Mouse (Mus musculus): ENCODE data around the gene Cmas.

Cmas gene

DNA sequence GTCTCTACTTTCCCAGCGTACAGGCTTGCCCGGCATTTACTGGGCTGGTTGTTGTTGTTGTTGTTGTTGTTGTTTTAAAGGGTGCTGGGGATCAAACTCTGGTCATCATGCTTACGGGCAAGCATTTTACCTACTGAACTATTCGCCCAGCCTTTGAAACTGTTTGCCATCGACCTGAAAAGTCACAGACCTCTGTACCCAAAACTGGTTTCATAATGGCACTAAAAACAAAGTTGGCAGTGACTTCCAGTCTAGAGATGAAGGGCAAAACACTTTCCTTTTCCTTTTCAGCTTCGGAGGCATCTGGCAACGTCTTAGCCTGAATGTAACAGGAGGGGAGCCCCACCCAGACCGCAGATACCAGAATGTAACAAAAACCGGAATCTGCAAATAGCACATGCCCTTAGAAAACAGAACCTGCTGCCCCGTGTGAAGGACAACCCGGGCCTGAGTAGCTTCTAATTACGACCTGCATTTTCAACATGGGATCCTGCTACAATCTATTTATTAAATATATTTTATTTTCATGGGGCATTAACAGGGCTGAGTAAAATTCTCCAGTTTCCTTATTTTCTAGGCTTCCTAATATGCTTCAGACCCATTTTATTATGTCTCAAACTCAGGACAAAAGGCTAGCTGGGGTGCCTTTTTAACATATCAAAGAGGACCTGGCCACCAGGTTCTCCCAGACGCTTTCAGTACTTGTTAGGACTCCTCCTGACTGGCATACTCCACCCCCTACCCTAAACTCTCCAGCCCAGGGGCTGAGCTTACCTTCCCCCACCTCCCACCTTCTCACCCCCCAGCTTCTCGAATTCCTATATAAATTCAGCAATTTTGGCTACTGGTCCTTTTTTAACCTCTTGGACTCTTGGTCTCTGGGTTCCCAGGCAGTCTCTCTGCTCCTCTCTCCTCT is 3.9 kb upstream of the Cmas start:
- DNase-seq (ENCODE audit: low spot score): no peak

DNA sequence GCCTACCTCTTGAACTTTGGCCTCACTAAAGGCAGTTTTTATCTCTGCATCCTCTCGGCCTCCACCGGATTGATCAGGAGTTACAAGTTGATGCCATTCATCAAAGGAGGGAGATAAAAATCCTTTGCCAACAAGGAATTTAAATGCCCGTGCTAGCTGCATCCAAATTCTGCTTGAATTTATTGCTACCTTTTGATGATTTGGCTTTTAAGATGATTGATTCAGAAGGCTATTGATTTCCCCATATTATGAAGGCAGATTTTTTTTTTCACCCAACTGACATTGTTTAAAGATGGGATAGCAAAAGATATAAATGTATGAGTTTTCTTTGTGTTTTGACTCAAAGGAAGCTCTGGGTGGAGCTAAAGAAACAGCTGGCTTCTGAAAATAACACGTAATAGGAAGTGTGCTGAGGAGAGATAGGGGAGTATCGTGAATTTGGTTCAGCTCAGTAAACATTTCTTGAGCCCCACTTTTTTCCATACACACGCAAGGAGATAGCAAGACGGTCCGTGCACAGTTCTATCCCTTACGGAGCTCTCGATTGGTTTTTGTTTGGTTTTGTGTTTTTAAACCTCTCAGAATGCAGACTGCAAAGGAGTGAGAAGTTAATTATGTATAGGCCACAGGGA is 964 bp downstream of the Cmas start:
- DNase-seq (ENCODE audit: low spot score): no peak

GRCm38 (mm10) chr6:142757976-142758375 is 1.5 kb downstream of the Cmas start:
- no peak for DNase-seq (ENCODE audit: low spot score)

DNA sequence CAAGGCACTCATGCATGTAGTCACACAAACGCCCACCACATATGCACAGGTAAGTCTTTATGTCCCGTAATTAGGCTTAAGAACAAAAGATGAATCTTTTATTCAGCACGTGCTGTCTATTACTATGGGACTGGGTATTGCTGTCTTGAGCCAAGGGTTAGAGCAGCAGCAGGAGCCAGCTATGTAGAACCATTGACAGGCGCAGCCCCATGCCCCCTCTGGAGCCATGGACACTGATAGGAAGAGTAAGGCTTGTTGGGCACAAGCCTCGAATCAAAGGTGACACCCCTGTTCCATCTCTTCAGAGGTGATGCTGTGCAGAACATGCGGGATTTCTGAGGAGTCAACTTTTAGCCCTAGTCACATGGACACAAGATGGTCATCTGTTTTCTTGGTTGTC is 2.1 kb downstream of the Cmas start:
- no peak for DNase-seq (ENCODE audit: low spot score)

DNA sequence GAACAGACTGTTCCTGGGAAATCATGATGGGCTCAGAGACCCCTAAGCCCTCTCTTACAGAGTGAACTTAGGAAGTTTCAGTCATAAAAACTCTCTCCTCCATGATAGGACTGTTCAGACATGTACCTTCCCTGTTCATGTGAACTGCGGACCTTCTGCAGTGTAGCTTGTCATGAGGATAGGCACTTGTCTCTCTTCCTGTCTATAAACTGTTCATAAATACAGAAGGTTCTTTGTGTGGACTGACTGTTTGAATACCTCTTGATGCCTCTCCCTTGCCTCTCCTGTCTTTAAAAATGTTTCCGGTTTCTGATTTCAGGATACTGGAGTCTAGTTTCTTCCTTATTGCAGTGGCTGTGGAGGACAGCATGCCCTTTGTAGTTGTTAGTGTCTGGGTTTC is 3.1 kb downstream of the Cmas start:
- no peak for DNase-seq (ENCODE audit: low spot score)

DNA sequence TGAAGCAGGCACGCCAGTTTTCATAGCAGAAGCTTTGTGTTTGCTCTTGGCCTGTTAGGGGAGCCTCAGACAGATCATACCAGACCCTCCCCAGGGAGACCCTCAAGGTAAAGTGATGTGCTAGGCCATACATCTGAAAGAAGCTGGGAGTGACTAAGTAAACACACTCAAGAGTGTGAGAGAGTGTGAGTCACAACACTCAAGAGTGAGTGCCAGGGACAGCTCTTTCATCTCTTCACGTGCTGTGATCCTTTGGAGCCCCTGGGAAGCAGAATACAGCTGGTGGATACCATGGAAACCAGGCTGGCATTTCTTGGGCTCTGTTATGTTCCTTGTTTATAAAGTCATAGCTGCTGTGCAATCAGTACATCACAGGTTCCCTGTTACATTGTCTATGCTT is 8.4 kb downstream of the Cmas start:
- DNase-seq (ENCODE audit: low spot score): no peak

DNA sequence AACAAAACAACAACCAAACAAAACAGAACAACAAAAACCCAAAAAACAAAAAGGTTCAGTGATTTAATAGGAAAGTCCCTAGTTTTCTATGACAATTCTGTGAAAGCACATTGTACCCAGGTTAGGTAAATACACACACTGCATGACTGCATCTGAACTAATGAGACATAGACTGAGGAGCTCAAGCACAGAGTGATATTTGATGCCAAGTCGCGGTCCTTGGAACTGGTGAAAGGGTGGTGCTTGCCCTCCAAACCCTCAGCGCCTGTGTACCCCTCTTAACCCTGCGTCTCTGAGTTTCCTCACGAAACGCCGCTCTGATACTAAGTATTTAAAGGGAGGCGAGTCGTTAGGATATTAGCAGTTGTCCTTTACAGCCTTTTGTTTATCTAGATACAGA is 10.8 kb downstream of the Cmas start:
- DNase-seq (ENCODE audit: low spot score): no peak

DNA sequence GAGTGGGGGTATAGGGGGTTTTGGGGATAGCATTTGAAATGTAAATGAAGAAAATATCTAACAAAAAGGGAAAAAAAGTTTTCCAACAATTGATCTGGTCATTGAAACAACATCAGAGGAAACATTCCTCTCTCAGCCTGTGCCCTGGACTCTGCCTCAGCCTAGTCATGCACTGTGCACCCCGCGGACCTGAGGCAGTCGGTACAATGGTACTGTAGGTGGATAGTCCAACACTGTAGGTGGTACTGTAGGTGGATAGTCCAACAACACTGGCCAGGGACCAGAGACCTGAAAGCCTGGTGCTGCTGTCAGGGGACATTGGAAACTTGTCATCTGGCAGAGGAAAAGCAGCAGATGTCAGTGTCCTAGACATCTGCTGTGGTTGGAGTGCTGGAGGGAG is 13.4 kb downstream of the Cmas start:
- DNase-seq (ENCODE audit: low spot score): no peak

DNA sequence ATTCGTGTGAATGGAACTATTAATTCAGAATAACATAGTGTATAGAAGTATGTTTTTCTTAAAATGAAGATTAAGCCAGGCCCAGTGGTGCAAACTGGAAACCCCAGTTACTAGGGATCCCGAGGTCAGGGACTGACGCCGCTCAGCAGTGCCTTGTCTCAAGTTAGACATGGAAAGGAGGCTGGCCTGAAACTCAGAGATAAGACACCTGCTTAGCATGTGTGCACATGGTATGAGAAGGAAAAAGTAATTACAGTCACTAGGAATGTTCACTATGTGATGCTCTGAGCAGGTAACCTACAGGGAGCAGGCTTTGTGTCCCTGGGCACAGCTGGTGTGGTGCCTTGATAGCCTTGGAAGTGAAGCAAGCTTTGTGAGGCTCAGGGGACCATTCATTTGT is 15.2 kb downstream of the Cmas start:
- DNase-seq (ENCODE audit: low spot score): no peak

GRCm38 (mm10) chr6:142773566-142773965 is 17.1 kb downstream of the Cmas start:
- no peak for DNase-seq (ENCODE audit: low spot score)

DNA sequence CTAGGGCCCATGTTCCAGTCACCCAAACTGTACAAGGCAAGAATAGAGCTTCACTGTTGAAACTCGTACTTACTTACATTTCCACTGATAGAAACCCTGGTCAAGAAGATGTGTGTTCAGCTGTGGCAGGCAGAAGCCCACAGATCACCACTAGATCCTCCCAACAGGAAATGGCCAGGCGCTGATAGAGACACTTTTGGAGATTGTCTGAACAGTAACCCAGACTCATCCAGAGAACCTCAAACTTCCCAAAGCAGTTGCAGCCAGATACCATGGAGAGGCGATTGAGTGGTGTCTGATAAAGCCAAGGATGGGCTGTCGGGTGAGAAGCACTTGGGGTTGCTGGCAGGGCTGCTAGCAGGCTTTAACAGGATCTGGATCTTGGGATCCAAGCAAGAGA is 20.4 kb downstream of the Cmas start:
- no peak for DNase-seq (ENCODE audit: low spot score)

- DNase-seq (ENCODE audit: low spot score): peak; percentile 29
These were observed 22.7 kb downstream of the Cmas start for GRCm38 (mm10) chr6:142779045-142779811.

- no peak for DNase-seq (ENCODE audit: low spot score)
These were observed 23.5 kb downstream of the Cmas start for GRCm38 (mm10) chr6:142779812-142780573.

DNA sequence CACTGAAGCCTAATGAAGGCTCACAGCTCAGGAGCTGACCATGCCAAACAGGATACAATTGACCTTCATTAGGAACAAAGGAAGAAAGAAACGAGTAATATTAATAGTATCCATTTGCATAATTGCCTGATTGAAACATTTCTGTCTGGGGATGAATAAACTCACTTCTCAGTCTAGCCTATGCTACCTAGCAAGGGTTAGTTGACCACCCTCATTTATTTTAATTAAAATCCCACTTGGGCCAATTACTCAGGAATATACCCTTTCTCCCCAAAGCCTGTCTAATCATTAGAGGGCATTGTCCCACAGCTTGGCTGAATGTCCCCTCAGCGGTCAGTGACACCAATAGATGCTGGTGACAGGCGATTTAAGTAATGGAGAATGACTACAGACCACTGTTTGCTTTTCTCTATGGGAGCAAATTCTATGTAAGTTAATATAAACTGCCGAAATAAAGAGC is 24.1 kb downstream of the Cmas start:
- DNase-seq (ENCODE audit: low spot score): no peak

- DNase-seq (ENCODE audit: low spot score): no peak
These were observed 24.8 kb downstream of the Cmas start for GRCm38 (mm10) chr6:142781286-142781685.

- DNase-seq (ENCODE audit: low spot score): no peak
These were observed 28.9 kb downstream of the Cmas start for GRCm38 (mm10) chr6:142785343-142785742.

DNA sequence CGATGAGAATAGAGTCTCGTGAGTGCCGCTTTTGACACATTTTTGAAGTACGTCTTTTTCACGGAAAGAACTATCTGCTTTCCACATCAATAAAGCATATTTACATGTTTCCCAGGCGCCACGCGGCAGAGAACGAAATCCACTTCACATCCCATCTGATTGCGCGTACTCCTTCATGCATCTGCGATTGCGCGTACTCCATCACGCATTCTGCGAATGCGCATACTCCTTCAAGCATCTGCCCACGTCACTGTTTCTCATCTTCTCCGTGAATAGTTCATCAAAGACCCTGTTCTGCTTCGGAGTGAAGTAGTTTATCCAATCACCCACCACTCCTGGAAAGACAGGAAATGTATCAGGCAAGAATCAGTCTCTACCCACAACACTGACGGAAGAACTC is 29.6 kb downstream of the Cmas start:
- no peak for DNase-seq (ENCODE audit: low spot score)

- DNase-seq (ENCODE audit: low spot score): no peak
These were observed 31.8 kb downstream of the Cmas start for GRCm38 (mm10) chr6:142788042-142788987.

- no peak for DNase-seq (ENCODE audit: low spot score)
These were observed 33.2 kb downstream of the Cmas start for GRCm38 (mm10) chr6:142789736-142790135.

DNA sequence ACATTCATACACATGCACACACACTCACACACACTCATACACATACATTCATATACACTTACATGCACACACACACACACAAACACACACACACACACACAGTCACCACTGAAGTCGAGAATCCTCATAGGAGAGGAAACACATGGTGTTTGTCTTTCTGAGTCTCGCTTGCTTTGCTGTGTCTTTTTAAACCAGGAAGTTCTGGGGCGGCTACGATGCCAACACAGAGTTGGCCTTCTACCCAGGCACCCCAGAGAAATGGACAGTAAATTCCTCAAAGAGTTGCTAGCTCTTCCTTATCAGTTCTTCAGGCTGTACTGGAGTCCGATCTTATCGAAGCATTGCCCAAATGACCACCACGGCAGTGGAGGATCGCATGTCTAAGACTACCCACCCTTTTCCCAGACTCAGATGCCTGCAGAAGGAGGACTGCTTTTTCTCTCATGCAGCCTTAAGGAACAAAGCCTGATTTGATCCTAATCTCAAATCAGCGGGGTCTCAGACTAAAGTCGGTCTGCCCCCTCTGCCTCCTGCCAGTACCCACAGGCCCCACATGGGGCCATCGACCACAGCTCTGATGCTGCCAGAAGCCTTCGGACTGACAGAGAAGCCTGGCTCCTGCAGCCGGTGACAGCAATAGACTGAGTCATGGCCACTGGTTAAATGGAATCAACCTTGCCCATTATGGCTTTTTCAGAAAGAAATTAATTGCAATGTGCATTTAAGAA is 35.9 kb downstream of the Cmas start:
- no peak for DNase-seq (ENCODE audit: low spot score)

Data from left cerebral cortex, adult 11 months (tissue).